Mouse (Mus musculus): ENCODE measurements around the gene Cecr2.
"Not testable (repeated sequence)": the region's sequence is repeated elsewhere in the genome, so short reads cannot be mapped to it uniquely, and the experiment has no call there.

Cecr2 gene

GRCm38 (mm10) chr6:120772025-120772424, 105.9 kb downstream of the Cecr2 start:
- no peak for DNase-seq (ENCODE audit: low spot score in 2 of 2)

GRCm38 (mm10) chr6:120773149-120773628, 107.0 kb downstream of the Cecr2 start, which contains the start of gene Slc25a18:
Slc25a18 (plus strand) TSS chr6:120773578.
- DNase-seq (ENCODE audit: low spot score in 2 of 2) = no peak

- no peak for DNase-seq (ENCODE audit: low spot score in 2 of 2)
Measured at GRCm38 (mm10) chr6:120773763-120774162, 107.6 kb downstream of the Cecr2 start.

GRCm38 (mm10) chr6:120776286-120776685, 110.1 kb downstream of the Cecr2 start:
- DNase-seq (ENCODE audit: low spot score in 2 of 2) = no peak

- DNase-seq (ENCODE audit: low spot score in 2 of 2) = no peak
Measured at GRCm38 (mm10) chr6:120777533-120777932, 111.4 kb downstream of the Cecr2 start.

GRCm38 (mm10) chr6:120778226-120778625, 112.1 kb downstream of the Cecr2 start:
- no peak for DNase-seq (ENCODE audit: low spot score in 2 of 2)

GRCm38 (mm10) chr6:120782948-120783347, 116.8 kb downstream of the Cecr2 start:
- no peak for DNase-seq (ENCODE audit: low spot score in 2 of 2)

- no peak for DNase-seq (ENCODE audit: low spot score in 2 of 2)
Measured at GRCm38 (mm10) chr6:120784351-120784750, 118.2 kb downstream of the Cecr2 start.

GRCm38 (mm10) chr6:120788068-120788607, 122.0 kb downstream of the Cecr2 start:
- DNase-seq (ENCODE audit: low spot score in 2 of 2) = no peak

GRCm38 (mm10) chr6:120788904-120789303, 122.7 kb downstream of the Cecr2 start:
- DNase-seq (ENCODE audit: low spot score in 2 of 2) = no peak

- DNase-seq (ENCODE audit: low spot score in 2 of 2) = no peak
Measured at GRCm38 (mm10) chr6:120790153-120790552, 124.0 kb downstream of the Cecr2 start.

- DNase-seq (ENCODE audit: low spot score in 2 of 2) = no peak
Measured at GRCm38 (mm10) chr6:120790717-120791116, 124.5 kb downstream of the Cecr2 start.

- DNase-seq (ENCODE audit: low spot score in 2 of 2) = no peak
Measured at GRCm38 (mm10) chr6:120792947-120793346, 126.8 kb downstream of the Cecr2 start.

- no peak for DNase-seq (ENCODE audit: low spot score in 2 of 2)
Measured at GRCm38 (mm10) chr6:120795422-120796086, 129.4 kb downstream of the Cecr2 start.

- no peak for DNase-seq (ENCODE audit: low spot score in 2 of 2)
Measured at GRCm38 (mm10) chr6:120796111-120796510, 129.9 kb downstream of the Cecr2 start.

GRCm38 (mm10) chr6:120798019-120798418, 131.8 kb downstream of the Cecr2 start:
- DNase-seq (ENCODE audit: low spot score in 2 of 2) = peak in 1 of 2 experiments; percentile 47

- DNase-seq (ENCODE audit: low spot score in 2 of 2) = no peak
Measured at GRCm38 (mm10) chr6:120798905-120799304, 132.7 kb downstream of the Cecr2 start.

- DNase-seq (ENCODE audit: low spot score in 2 of 2) = no peak
Measured at GRCm38 (mm10) chr6:120799581-120800041, 133.4 kb downstream of the Cecr2 start.

GRCm38 (mm10) chr6:120806999-120807737, 141.0 kb downstream of the Cecr2 start:
- no peak for DNase-seq (ENCODE audit: low spot score in 2 of 2)

- DNase-seq (ENCODE audit: low spot score in 2 of 2) = no peak
Measured at GRCm38 (mm10) chr6:120807738-120808081, 141.5 kb downstream of the Cecr2 start.

GRCm38 (mm10) chr6:120811999-120812398, 145.8 kb downstream of the Cecr2 start:
- not testable (repeated sequence) for DNase-seq (ENCODE audit: low spot score in 2 of 2)

- DNase-seq (ENCODE audit: low spot score in 2 of 2) = no peak
Measured at GRCm38 (mm10) chr6:120819294-120819693, 153.1 kb downstream of the Cecr2 start.

- DNase-seq (ENCODE audit: low spot score in 2 of 2) = no peak
Measured at GRCm38 (mm10) chr6:120820144-120820543, 154.0 kb downstream of the Cecr2 start.

Data from urinary bladder, postnatal 36 days (tissue).